Mouse (Mus musculus) cerebellum, adult 8-10 months (tissue): ENCODE measurements around the gene Marveld3.

Experiments used
- DNase-seq: peaks from one replicate; pipeline ENCODE4 v3.0.0; 2022

Gene Marveld3

GRCm38 (mm10) chr8:109963421-109963820 lies 1.4 kb upstream of the Marveld3 start:
- DNase-seq: no peak

- DNase-seq: no peak
These were observed 893 bp upstream of the Marveld3 start for GRCm38 (mm10) chr8:109962896-109963295.

GRCm38 (mm10) chr8:109959112-109959511 lies 2.9 kb downstream of the Marveld3 start:
- no peak for DNase-seq

- no peak for DNase-seq
These were observed 3.9 kb downstream of the Marveld3 start for GRCm38 (mm10) chr8:109958036-109958655.

- DNase-seq: no peak
These were observed 4.6 kb downstream of the Marveld3 start for GRCm38 (mm10) chr8:109957167-109958028.

GRCm38 (mm10) chr8:109954486-109954948 lies 7.5 kb downstream of the Marveld3 start:
- no peak for DNase-seq

- no peak for DNase-seq
These were observed 9.8 kb downstream of the Marveld3 start for GRCm38 (mm10) chr8:109952171-109952570.

GRCm38 (mm10) chr8:109948285-109948564 lies 13.8 kb downstream of the Marveld3 start:
- peak; percentile 12 for DNase-seq

GRCm38 (mm10) chr8:109947447-109948284 lies 14.3 kb downstream of the Marveld3 start:
- peak; percentile 44 for DNase-seq

GRCm38 (mm10) chr8:109946272-109946671 lies 15.7 kb downstream of the Marveld3 start:
- DNase-seq: no peak

GRCm38 (mm10) chr8:109945694-109946093 lies 16.3 kb downstream of the Marveld3 start:
- no peak for DNase-seq

- no peak for DNase-seq
These were observed 16.8 kb downstream of the Marveld3 start for GRCm38 (mm10) chr8:109945153-109945632.

GRCm38 (mm10) chr8:109941606-109942360 lies 20.2 kb downstream of the Marveld3 start:
- DNase-seq: no peak

- peak; percentile 25 for DNase-seq
These were observed 41.3 kb downstream of the Marveld3 start for GRCm38 (mm10) chr8:109920406-109921390.

- DNase-seq: peak; percentile 43
These were observed 44.7 kb downstream of the Marveld3 start for GRCm38 (mm10) chr8:109917277-109917676.

GRCm38 (mm10) chr8:109907376-109907775 lies 54.6 kb downstream of the Marveld3 start:
- no peak for DNase-seq

GRCm38 (mm10) chr8:109906907-109907306 lies 55.1 kb downstream of the Marveld3 start:
- DNase-seq: no peak

GRCm38 (mm10) chr8:109904928-109905668 lies 56.9 kb downstream of the Marveld3 start:
- no peak for DNase-seq

- DNase-seq: no peak
These were observed 58.0 kb downstream of the Marveld3 start for GRCm38 (mm10) chr8:109903909-109904469.

- DNase-seq: no peak
These were observed 59.6 kb downstream of the Marveld3 start for GRCm38 (mm10) chr8:109902379-109902778.
